Mouse (Mus musculus) CD8-positive naive resting alpha-beta T cell, adult 2 months (primary cell): Measurements from ENCODE around the gene Dpm2.

Source experiments
- DNase-seq, 2 experiments: peaks; one replicate each; pipeline ENCODE4 v3.0.0; 2022; ENCODE audit warnings: low read depth in 2 of 2, low spot score in 2 of 2

The Dpm2 gene

GRCm38 (mm10) chr2:32582830-32583799 lies 12.5 kb downstream of the Dpm2 start:
- DNase-seq, result peak; percentile 74 to 80

GRCm38 (mm10) chr2:32585149-32585714 lies 14.6 kb downstream of the Dpm2 start:
- DNase-seq, result no peak

GRCm38 (mm10) chr2:32586871-32587351 lies 16.3 kb downstream of the Dpm2 start, which contains the start of gene St6galnac4:
Gene St6galnac4 (plus strand): TSS chr2:32587095.
- peak; percentile 72 to 86 for DNase-seq

- peak; percentile 45 to 52 for DNase-seq
Observed at GRCm38 (mm10) chr2:32587731-32588321, 17.2 kb downstream of the Dpm2 start.

- DNase-seq, result no peak
Observed at GRCm38 (mm10) chr2:32589213-32589795, 18.6 kb downstream of the Dpm2 start.

- DNase-seq, result no peak
Observed at GRCm38 (mm10) chr2:32590224-32590623, 19.6 kb downstream of the Dpm2 start.

GRCm38 (mm10) chr2:32591249-32591648 lies 20.6 kb downstream of the Dpm2 start:
- no peak for DNase-seq

GRCm38 (mm10) chr2:32596725-32597124 lies 26.1 kb downstream of the Dpm2 start:
- DNase-seq, result no peak

GRCm38 (mm10) chr2:32597248-32597647 lies 26.6 kb downstream of the Dpm2 start:
- no peak for DNase-seq

- no peak for DNase-seq
Observed at GRCm38 (mm10) chr2:32597699-32598098, 27.0 kb downstream of the Dpm2 start.

GRCm38 (mm10) chr2:32598506-32598905 lies 27.8 kb downstream of the Dpm2 start:
- DNase-seq, result no peak

GRCm38 (mm10) chr2:32599409-32599808 lies 28.8 kb downstream of the Dpm2 start, which contains the start of gene St6galnac6:
Gene St6galnac6 (plus strand): TSS chr2:32599709.
- no peak for DNase-seq

- DNase-seq, result peak in 1 of 2 experiments; percentile 9
Observed at GRCm38 (mm10) chr2:32601417-32602065, 30.9 kb downstream of the Dpm2 start.

GRCm38 (mm10) chr2:32602600-32603054 lies 32.0 kb downstream of the Dpm2 start:
- peak; percentile 85 to 91 for DNase-seq

- no peak for DNase-seq
Observed at GRCm38 (mm10) chr2:32604631-32605030, 34.0 kb downstream of the Dpm2 start.

- peak in 1 of 2 experiments; percentile 38 for DNase-seq
Observed at GRCm38 (mm10) chr2:32606161-32607142, 35.8 kb downstream of the Dpm2 start.

- peak in 1 of 2 experiments; percentile 12 for DNase-seq
Observed at GRCm38 (mm10) chr2:32607262-32607947, 36.7 kb downstream of the Dpm2 start.

GRCm38 (mm10) chr2:32608141-32608777 lies 37.6 kb downstream of the Dpm2 start:
- DNase-seq, result no peak
